7 mouse cellular contexts compared by ENCODE assay signal in the genomic region with DNA sequence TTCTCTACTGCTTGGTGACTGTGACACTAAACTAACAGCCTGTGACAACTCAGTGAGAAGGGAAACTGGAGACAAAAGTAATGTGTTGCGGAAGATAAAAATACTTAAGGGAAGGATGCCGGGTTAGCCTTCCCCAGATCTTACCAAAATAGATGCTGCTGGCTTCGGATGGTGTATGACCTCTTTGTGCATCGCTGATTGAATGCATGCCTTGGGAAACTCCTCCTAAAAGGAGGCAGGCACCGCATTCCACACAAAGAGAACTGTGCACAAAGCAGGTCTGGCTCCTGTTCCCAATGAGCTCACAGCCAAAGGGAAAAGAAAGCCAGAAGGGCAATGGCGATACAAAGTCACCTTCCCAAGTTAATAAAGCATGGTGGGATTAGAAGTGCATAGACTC.
"Had no signal": no experiment of that assay in that cellular context is flagged by ENCODE, and none has a peak within 500 bp of the region (broad histone marks: within the 10 kb centered on the region; RNA-seq: fewer than 3 reads in every experiment).

No protein-coding gene starts in this region.

- DNase-seq: kidney, adult 9 months; kidney, postnatal 10 days; lung, adult 2 months; lung, postnatal 36 days; right cerebral cortex, adult 18-20 months; right cerebral cortex, postnatal 25 days; thymus, postnatal 4 days had no signal
